Mouse (Mus musculus) intestine, embryonic 16.5 days (tissue): ENCODE measurements at regions not wholly inside any gene's neighbourhood (a gene's known extent, or its start where the extent isn't known, plus 50 kb on each side); places are given as distances from the start of the nearest gene placed in this dataset.
A peak's percentile ranks its signal among the peaks of the same experiment; 100 is the strongest.

Experiments
- ATAC-seq: fragments of 200-750 bp; cut with Nextera tagmentation; 2 replicates; pipeline ENCODE4 v1.8.0; 2017; ENCODE audit warnings: moderate TSS enrichment, moderate library complexity
- H3K27ac ChIP-seq: fragments of 300-500 bp; sonication (generic); 2 replicates; pipeline ENCODE4 v1.5.1; 2014; ENCODE audit warnings: mild to moderate bottlenecking, low read length
- H3K27me3 ChIP-seq: fragments of 300-500 bp; sonication (generic); replicated peaks from 2 replicates; pipeline ENCODE4 v1.6.1; 2014; ENCODE audit warnings: low read length, control low read depth, mixed read lengths; ENCODE audit not compliant: control insufficient read depth, insufficient read depth
- H3K36me3 ChIP-seq: fragments of 300-500 bp; sonication (generic); 2 replicates; pipeline ENCODE4 v1.6.1; 2014; ENCODE audit warnings: low read length, control low read depth; ENCODE audit not compliant: control insufficient read depth, insufficient read depth
- H3K4me1 ChIP-seq: fragments of 300-500 bp; sonication (generic); 2 replicates; pipeline ENCODE4 v1.6.1; 2014; ENCODE audit warnings: low read length, control low read depth, mixed read lengths; ENCODE audit not compliant: control insufficient read depth, insufficient read depth
- H3K4me2 ChIP-seq: fragments of 300-500 bp; sonication (generic); 2 replicates; pipeline ENCODE4 v1.6.1; 2014; ENCODE audit warnings: low read depth, low read length, control low read depth
- H3K4me3 ChIP-seq: fragments of 300-500 bp; sonication (generic); 2 replicates; pipeline ENCODE4 v1.5.1; 2014; ENCODE audit warnings: mild to moderate bottlenecking, low read length
- H3K9ac ChIP-seq: fragments of 300-500 bp; sonication (generic); 2 replicates; pipeline ENCODE4 v1.6.1; 2014; ENCODE audit warnings: low read depth, low read length
- H3K9me3 ChIP-seq: fragments of 300-500 bp; sonication (generic); 2 replicates; pipeline ENCODE4 v1.6.1; 2016; ENCODE audit warnings: low read length, control low read depth; ENCODE audit not compliant: control insufficient read depth
- WGBS: fragments of 180-500 bp; shearing (Covaris S2); extraction: QIAGEN DNeasy Blood & Tissue Kit; methylation state at CpG from one replicate; pipeline ENCODE4 v1.1.7; 2014; 5-methylcytosine and 5-hydroxymethylcytosine counted together

- Histone ChIP-seq H3K9ac (no peak overlapping the region), H3K4me2 (no peak overlapping the region), H3K4me3 (no peak overlapping the region), H3K36me3 (no peaks in the 10 kb centered on the region), H3K27ac (no peak overlapping the region), H3K9me3 (no peaks in the 10 kb centered on the region), H3K4me1 (0 out of 2 replicates have a peak, but pooled peaks cover 2% of the 10 kb centered on the region), H3K27me3 (no peaks in the 10 kb centered on the region)
- no peak for ATAC-seq
- 93% methylated on average over 15 of the region's 15 CpGs for WGBS
These were observed 50.1 kb upstream of the Arhgap29 start for GRCm38 (mm10) chr3:121902246-121902645.

DNA sequence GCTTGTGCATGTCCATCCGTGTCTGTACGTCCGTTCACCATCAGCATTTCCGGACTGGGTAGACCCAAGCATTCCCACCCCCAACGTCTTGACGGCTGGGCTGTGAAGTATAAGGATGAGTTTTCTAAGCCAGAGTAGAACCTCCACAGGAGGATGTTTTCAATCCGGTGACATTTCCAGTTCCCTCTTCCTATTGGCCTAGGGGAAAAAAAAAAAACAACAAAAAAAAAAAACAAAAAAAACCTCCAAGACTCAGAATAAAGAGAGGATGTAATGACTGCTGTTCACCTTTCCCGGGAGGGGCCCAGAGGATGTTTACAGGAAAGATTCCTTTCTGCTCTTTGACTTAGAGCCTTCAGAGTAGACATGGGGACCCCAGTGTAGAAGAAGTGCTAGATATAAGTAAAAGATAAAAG, 51.9 kb upstream of the Arhgap29 start:
- no peak; the same call in 1 of the 2 replicates for ATAC-seq
- Histone ChIP-seq H3K27ac (no peak overlapping the region), H3K9ac (no peak overlapping the region), H3K4me3 (no peak overlapping the region), H3K4me1 (no peaks in the 10 kb centered on the region), H3K9me3 (no peaks in the 10 kb centered on the region), H3K36me3 (no peaks in the 10 kb centered on the region), H3K27me3 (no peaks in the 10 kb centered on the region), H3K4me2 (no peak overlapping the region)
- 74% methylated on average over 8 of the region's 8 CpGs for WGBS

- Histone ChIP-seq H3K27ac (no peak overlapping the region), H3K4me3 (no peak overlapping the region), H3K9me3 (no peaks in the 10 kb centered on the region), H3K27me3 (no peaks in the 10 kb centered on the region), H3K4me2 (no peak overlapping the region), H3K36me3 (no peaks in the 10 kb centered on the region), H3K9ac (no peak overlapping the region), H3K4me1 (no peaks in the 10 kb centered on the region)
- no peak for ATAC-seq
- 63% methylated on average over 14 of the region's 14 CpGs for WGBS
These were observed 54.3 kb upstream of the Arhgap29 start for GRCm38 (mm10) chr3:121897821-121898574.

DNA sequence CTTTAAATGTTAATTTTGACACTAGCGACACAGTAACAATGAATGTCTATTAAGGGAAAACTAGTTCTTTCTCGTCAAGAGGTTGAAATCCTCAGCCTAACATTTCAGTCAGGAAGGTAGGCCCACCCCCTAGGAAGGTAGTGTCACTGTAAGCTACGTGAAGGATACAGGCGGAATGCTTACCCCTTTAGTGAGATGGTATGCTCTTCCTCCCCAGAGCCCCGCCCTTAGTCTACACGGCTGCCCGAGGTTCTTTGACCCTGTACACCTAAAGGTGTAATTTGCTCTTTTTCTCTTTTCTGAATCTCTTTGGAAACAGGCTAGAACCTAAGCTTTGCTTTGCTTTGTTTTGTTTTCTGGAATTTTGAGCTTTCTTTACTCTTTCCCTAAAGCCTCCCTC, 58.7 kb upstream of the Arhgap29 start:
- H3K4me3 ChIP-seq = no peak overlapping the region

DNA sequence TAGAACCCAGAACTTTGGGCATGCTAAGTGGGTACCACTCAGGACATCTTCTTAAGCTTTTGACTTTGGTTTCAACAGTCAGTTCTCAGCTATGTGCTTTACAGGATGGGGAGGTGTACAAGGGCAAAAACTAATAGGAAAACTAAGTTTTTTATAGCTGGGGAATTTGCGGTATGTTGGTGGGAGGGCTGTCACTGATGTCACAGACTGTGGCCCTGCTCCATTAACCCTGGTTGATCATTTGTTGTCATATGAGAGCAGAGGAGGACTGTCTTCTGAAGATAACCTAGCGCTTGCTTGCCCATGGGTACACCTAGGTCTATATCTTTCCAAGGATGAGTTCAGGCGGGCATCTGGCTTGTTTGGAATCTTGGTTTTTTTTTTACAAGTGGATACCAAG, 59.7 kb upstream of the Arhgap29 start:
- no peak for ATAC-seq
- Histone ChIP-seq H3K9me3 (no peaks in the 10 kb centered on the region), H3K4me1 (no peaks in the 10 kb centered on the region)

More for the DNA sequence above, 58.7 kb upstream of the Arhgap29 start:
- no peak overlapping the region for H3K9ac ChIP-seq
- no peak overlapping the region for H3K4me2 ChIP-seq
- H3K9me3 ChIP-seq = no peaks in the 10 kb centered on the region
- H3K27ac ChIP-seq = no peak overlapping the region
- WGBS = 66% methylated on average over 7 of the region's 7 CpGs
- no peaks in the 10 kb centered on the region for H3K36me3 ChIP-seq
- H3K4me1 ChIP-seq = no peaks in the 10 kb centered on the region
- no peaks in the 10 kb centered on the region for H3K27me3 ChIP-seq
- no peak for ATAC-seq

DNA sequence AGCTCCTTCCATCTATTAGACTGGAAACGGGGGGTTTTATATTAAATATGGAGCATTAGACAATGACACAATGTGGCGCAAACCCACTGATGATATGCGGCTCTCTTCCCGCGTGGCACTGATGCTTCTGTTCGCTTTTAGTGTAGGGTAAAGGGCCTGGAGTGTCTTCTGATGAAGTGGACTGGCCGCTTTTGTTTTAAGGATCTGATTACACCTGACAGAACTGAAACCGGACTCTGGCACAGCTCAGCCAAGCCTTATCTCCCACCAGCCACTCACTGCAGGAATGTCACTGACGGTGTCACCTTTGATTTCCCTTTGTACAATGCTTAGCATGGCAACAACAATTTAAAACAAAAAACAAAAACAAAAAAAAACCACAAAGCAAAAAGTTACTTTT, 61.0 kb upstream of the Arhgap29 start:
- H3K4me2 ChIP-seq = 0 out of 2 replicates have a peak overlapping the region, but pooled peaks have one; percentile 7
- 34% methylated on average over 9 of the region's 9 CpGs for WGBS
- no peaks in the 10 kb centered on the region for H3K27me3 ChIP-seq
- no peaks in the 10 kb centered on the region for H3K9me3 ChIP-seq
- ATAC-seq = peak; percentile 68
- H3K4me3 ChIP-seq = no peak overlapping the region
- H3K27ac ChIP-seq = no peak overlapping the region
- H3K36me3 ChIP-seq = no peaks in the 10 kb centered on the region
- H3K9ac ChIP-seq = no peak overlapping the region
- peaks cover 6% of the 10 kb centered on the region; the same call in 1 of the 2 replicates for H3K4me1 ChIP-seq

More for the DNA sequence above, 59.7 kb upstream of the Arhgap29 start:
- 90% methylated on average over 3 of the region's 3 CpGs for WGBS
- Histone ChIP-seq H3K27me3 (no peaks in the 10 kb centered on the region), H3K27ac (no peak overlapping the region), H3K4me3 (no peak overlapping the region), H3K36me3 (no peaks in the 10 kb centered on the region), H3K4me2 (no peak overlapping the region), H3K9ac (no peak overlapping the region)

DNA sequence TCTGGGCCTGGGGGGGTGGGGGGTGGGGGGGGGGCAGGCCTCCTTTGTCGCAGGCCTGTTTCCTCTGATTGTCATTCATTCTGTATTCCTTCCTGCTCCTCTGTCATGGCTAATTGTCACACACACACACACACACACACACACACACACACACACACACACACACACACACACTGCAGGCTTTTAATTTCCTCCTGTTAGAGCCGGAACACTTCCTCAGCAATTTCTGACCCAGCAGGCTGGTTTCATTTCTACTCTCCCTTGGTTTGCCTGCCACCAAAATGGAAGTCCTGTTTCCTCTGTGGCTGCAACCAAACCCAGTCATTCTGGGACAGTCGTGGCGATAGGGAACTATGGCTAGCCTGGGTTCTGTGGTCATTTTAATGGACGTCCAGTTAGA, 61.8 kb upstream of the Arhgap29 start:
- peaks cover 6% of the 10 kb centered on the region; the same call in 1 of the 2 replicates for H3K4me1 ChIP-seq
- H3K9me3 ChIP-seq = no peaks in the 10 kb centered on the region
- WGBS = 46% methylated on average over 5 of the region's 5 CpGs
- ATAC-seq = no peak
- no peak overlapping the region for H3K4me3 ChIP-seq
- H3K27me3 ChIP-seq = no peaks in the 10 kb centered on the region
- no peak overlapping the region for H3K27ac ChIP-seq
- no peak overlapping the region for H3K9ac ChIP-seq
- no peaks in the 10 kb centered on the region for H3K36me3 ChIP-seq
- H3K4me2 ChIP-seq = no peak overlapping the region

- Histone ChIP-seq H3K9me3 (no peaks in the 10 kb centered on the region), H3K36me3 (no peaks in the 10 kb centered on the region), H3K27ac (no peak overlapping the region), H3K4me2 (no peak overlapping the region), H3K4me1 (peaks cover 6% of the 10 kb centered on the region; the same call in 1 of the 2 replicates), H3K9ac (no peak overlapping the region), H3K27me3 (no peaks in the 10 kb centered on the region), H3K4me3 (no peak overlapping the region)
- WGBS = 29% methylated on average over 14 of the region's 15 CpGs
- no peak for ATAC-seq
These were observed 65.3 kb upstream of the Arhgap29 start for GRCm38 (mm10) chr3:121886870-121887605.

DNA sequence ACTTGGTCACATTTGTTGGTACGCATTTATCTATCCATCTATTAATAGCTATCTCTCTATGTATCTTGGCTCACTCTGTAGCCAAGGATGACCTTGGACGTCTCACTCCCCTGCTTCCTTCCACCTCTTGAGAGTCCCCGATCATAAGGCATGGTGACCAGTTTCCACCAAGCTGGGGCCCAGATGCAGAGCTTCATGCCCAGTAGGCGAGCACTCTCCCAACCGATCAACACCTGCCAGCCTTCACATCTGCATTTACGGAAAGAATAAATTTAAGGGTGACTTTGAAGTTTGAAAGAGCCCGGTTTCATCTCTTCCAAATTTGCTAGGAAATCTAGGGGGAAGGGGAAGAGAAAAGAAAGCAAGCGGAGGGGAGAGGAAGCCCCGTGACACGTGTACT, 66.0 kb upstream of the Arhgap29 start:
- Histone ChIP-seq H3K9ac (no peak overlapping the region), H3K4me3 (no peak overlapping the region), H3K4me2 (no peak overlapping the region), H3K27me3 (no peaks in the 10 kb centered on the region), H3K4me1 (peaks cover 6% of the 10 kb centered on the region; the same call in 1 of the 2 replicates), H3K9me3 (no peaks in the 10 kb centered on the region), H3K36me3 (no peaks in the 10 kb centered on the region), H3K27ac (no peak overlapping the region)
- no peak for ATAC-seq
- 60% methylated on average over 10 of the region's 10 CpGs for WGBS
